Mouse (Mus musculus): ENCODE results near the gene Prss56. TPM values are rescaled to one million over a fixed set of nuclear protein-coding genes. Genes with fewer than 3 reads are reported as not detected.

The Prss56 gene
- polyA plus RNA-seq, 1 experiment from 2014 or later: 0.09 TPM

DNA sequence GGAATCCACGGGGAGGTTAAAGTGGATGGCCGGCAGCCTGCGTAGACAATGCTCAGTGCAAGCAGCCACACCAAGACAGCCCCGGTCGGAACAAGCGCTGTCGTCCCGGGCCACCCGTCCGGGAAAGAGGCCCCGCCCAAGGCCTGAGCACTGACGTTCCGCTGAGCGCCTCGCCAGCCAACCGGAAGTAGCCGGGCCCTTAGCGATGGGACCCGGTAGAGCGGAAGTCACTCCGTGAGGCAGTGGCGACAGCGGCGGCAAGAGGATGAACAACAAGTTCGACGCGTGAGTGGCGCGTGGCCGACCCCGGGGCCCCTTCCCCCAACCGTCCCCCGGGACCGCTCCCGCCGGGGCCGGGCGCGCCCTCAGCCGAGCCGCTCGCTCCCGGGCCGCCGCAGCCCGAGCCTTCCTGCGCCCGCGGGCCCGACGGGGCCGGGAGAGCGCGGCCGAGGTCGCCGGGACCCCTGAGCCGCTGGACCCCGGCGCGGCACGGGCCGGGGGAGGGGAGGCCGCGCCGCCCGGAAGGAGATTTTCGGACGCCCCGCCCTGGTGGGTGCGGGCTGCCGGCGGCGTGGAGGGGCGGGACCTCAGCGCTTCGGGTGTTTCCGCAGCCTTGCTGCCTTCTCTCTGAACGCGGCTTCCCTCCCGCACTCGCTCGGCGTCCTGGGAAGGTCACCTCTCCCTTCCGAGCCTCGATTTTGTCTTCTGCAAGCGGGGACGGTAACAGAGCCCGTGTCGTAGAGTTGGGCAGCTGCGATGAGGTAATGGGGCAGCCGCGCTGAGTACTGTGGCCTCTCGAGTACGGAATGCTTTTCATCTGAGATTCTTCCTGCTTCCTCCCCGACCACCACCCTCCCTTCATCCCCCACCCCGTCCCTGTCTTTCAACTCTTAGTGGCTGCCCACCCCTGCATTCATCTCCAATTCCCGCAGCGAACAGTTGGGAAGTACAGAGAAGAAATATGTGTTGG, 30.9 kb downstream of the Prss56 start, which contains the start of gene Eif4e2:
Gene Eif4e2, plus strand, starts transcription at position 180 of the 970 bp plus-strand sequence.
- H3K4me3 ChIP-seq (ENCODE audit: control insufficient read depth in 1 of 2, insufficient read depth in 1 of 2, low read depth in 1 of 2, low read length in 2 of 2): peak within 1 kb of the TSS; percentile 72 to 81
- H3K27me3 ChIP-seq (ENCODE audit: control insufficient read depth, insufficient read depth, low read length): no peaks in the 10 kb centered on the region
- WGBS: under 1% methylated on average over 87 of the region's 99 CpGs
- peak; percentile 96 for ATAC-seq (ENCODE audit: insufficient number of reproducible peaks, insufficient read depth, low FRiP score, low read depth)
- H3K4me1 ChIP-seq (ENCODE audit: control insufficient read depth in 2 of 2, insufficient read depth in 2 of 2, low read length in 2 of 2): peaks cover 8 to 24% of the 10 kb centered on the region in 2 experiments
- peak within 1 kb of the TSS; percentile 96 for H3K9ac ChIP-seq (ENCODE audit: low read length)
- H3K36me3 ChIP-seq (ENCODE audit: control insufficient read depth, insufficient read depth, low read length): peaks cover 5% of the 10 kb centered on the region; the same call in 1 of the 2 replicates
- peak within 1 kb of the TSS; percentile 95 to 99 for H3K27ac ChIP-seq (replicated peaks in 1 of 2; ENCODE audit: control insufficient read depth in 1 of 2, insufficient read depth in 1 of 2, low read depth in 2 of 2, low read length in 2 of 2)
- peak within 1 kb of the TSS; percentile 67 for H3K4me2 ChIP-seq (ENCODE audit: low read length)
- H3K9me3 ChIP-seq (ENCODE audit: control insufficient read depth, low read length): no peaks in the 10 kb centered on the region

- 7% methylated on average over 4 of the region's 4 CpGs for WGBS
- H3K4me3 ChIP-seq (ENCODE audit: control insufficient read depth in 1 of 2, insufficient read depth in 1 of 2, low read depth in 1 of 2, low read length in 2 of 2): peak overlapping the region; percentile 72 to 81
- peak overlapping the region; percentile 96 for H3K9ac ChIP-seq (ENCODE audit: low read length)
- H3K4me1 ChIP-seq (ENCODE audit: control insufficient read depth in 2 of 2, insufficient read depth in 2 of 2, low read length in 2 of 2): peaks cover 8 to 24% of the 10 kb centered on the region in 2 experiments
- H3K36me3 ChIP-seq (ENCODE audit: control insufficient read depth, insufficient read depth, low read length): peaks cover 11% of the 10 kb centered on the region
- peak overlapping the region in 1 of 2 experiments; percentile 99; a peak in 2 of 4 replicates for H3K27ac ChIP-seq (replicated peaks in 1 of 2; ENCODE audit: control insufficient read depth in 1 of 2, insufficient read depth in 1 of 2, low read depth in 2 of 2, low read length in 2 of 2)
- peak overlapping the region; percentile 67 for H3K4me2 ChIP-seq (ENCODE audit: low read length)
- no peaks in the 10 kb centered on the region for H3K9me3 ChIP-seq (ENCODE audit: control insufficient read depth, low read length)
- H3K27me3 ChIP-seq (ENCODE audit: control insufficient read depth, insufficient read depth, low read length): no peaks in the 10 kb centered on the region
- no peak for ATAC-seq (ENCODE audit: insufficient number of reproducible peaks, insufficient read depth, low FRiP score, low read depth)
Observed at GRCm38 (mm10) chr1:87214748-87215147, 31.6 kb downstream of the Prss56 start.

DNA sequence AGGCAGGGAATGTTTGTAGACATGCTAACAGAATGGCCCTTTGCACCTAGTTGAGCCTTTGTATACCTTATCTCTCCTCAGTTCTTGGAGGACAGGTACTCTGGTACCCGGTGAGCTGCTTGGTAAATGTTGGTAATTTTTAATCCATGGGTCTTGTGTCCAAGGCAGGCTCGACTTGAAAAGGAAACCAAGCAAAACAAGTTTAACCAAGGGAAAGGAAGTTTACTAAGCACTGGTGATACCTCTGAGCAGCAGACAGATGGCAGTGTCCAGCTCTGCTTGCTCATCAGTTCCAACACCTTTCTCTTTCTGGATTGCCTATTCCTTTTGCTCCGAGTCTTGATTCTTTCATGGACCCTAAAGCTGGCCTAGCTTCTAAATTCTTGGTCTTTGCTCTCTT, 34.8 kb downstream of the Prss56 start:
- H3K4me3 ChIP-seq (ENCODE audit: control insufficient read depth in 1 of 2, insufficient read depth in 1 of 2, low read depth in 1 of 2, low read length in 2 of 2): no peak overlapping the region
- peaks cover 43% of the 10 kb centered on the region for H3K36me3 ChIP-seq (ENCODE audit: control insufficient read depth, insufficient read depth, low read length)
- peaks cover 7 to 22% of the 10 kb centered on the region in 2 experiments for H3K4me1 ChIP-seq (ENCODE audit: control insufficient read depth in 2 of 2, insufficient read depth in 2 of 2, low read length in 2 of 2)
- no peak overlapping the region for H3K4me2 ChIP-seq (ENCODE audit: low read length)
- no peaks in the 10 kb centered on the region for H3K9me3 ChIP-seq (ENCODE audit: control insufficient read depth, low read length)
- no peaks in the 10 kb centered on the region for H3K27me3 ChIP-seq (ENCODE audit: control insufficient read depth, insufficient read depth, low read length)
- H3K27ac ChIP-seq (replicated peaks in 1 of 2; ENCODE audit: control insufficient read depth in 1 of 2, insufficient read depth in 1 of 2, low read depth in 2 of 2, low read length in 2 of 2): no peak overlapping the region
- no peak for ATAC-seq (ENCODE audit: insufficient number of reproducible peaks, insufficient read depth, low FRiP score, low read depth)
- WGBS: 64% methylated on average over 3 of the region's 3 CpGs
- H3K9ac ChIP-seq (ENCODE audit: low read length): no peak overlapping the region

GRCm38 (mm10) chr1:87225739-87226138, 42.6 kb downstream of the Prss56 start:
- H3K27ac ChIP-seq (replicated peaks in 1 of 2; ENCODE audit: control insufficient read depth in 1 of 2, insufficient read depth in 1 of 2, low read depth in 2 of 2, low read length in 2 of 2): no peak overlapping the region
- 94% methylated on average over 8 of the region's 8 CpGs for WGBS
- H3K4me3 ChIP-seq (ENCODE audit: control insufficient read depth in 1 of 2, insufficient read depth in 1 of 2, low read depth in 1 of 2, low read length in 2 of 2): no peak overlapping the region

GRCm38 (mm10) chr1:87226409-87227159, 43.5 kb downstream of the Prss56 start:
- Histone ChIP-seq H3K4me3 (ENCODE audit: control insufficient read depth in 1 of 2, insufficient read depth in 1 of 2, low read depth in 1 of 2, low read length in 2 of 2) (no peak overlapping the region), H3K4me2 (ENCODE audit: low read length) (no peak overlapping the region)

More at GRCm38 (mm10) chr1:87225739-87226138, 42.6 kb downstream of the Prss56 start:
- H3K4me2 ChIP-seq (ENCODE audit: low read length): no peak overlapping the region
- H3K4me1 ChIP-seq (ENCODE audit: control insufficient read depth in 2 of 2, insufficient read depth in 2 of 2, low read length in 2 of 2): no peaks in the 10 kb centered on the region
- H3K36me3 ChIP-seq (ENCODE audit: control insufficient read depth, insufficient read depth, low read length): peaks cover 99% of the 10 kb centered on the region
- no peaks in the 10 kb centered on the region for H3K9me3 ChIP-seq (ENCODE audit: control insufficient read depth, low read length)
- no peaks in the 10 kb centered on the region for H3K27me3 ChIP-seq (ENCODE audit: control insufficient read depth, insufficient read depth, low read length)
- H3K9ac ChIP-seq (ENCODE audit: low read length): no peak overlapping the region
- no peak for ATAC-seq (ENCODE audit: insufficient number of reproducible peaks, insufficient read depth, low FRiP score, low read depth)

DNA sequence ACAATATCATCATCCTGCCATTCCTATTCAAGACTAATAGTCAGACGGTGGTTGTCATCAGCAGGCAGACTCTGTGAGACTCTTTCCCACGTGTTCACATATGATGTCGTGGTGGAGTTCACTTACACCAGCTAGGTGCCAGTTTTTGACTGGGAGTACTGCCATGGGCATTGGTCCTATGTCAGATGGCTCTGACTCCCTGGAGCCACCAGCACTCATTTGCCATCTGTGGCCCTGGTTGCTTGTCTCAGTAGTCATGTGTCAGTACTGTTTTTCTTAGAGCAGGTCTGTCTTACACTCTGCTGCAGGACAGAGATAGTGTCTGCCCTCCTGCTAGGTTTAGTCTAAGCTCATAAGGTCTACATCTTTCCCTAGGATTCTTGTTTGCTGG, 44.0 kb downstream of the Prss56 start:
- Histone ChIP-seq H3K4me1 (ENCODE audit: control insufficient read depth in 2 of 2, insufficient read depth in 2 of 2, low read length in 2 of 2) (no peaks in the 10 kb centered on the region), H3K4me2 (ENCODE audit: low read length) (no peak overlapping the region), H3K4me3 (ENCODE audit: control insufficient read depth in 1 of 2, insufficient read depth in 1 of 2, low read depth in 1 of 2, low read length in 2 of 2) (no peak overlapping the region), H3K36me3 (ENCODE audit: control insufficient read depth, insufficient read depth, low read length) (peaks cover 97% of the 10 kb centered on the region), H3K9ac (ENCODE audit: low read length) (no peak overlapping the region), H3K27me3 (ENCODE audit: control insufficient read depth, insufficient read depth, low read length) (no peaks in the 10 kb centered on the region), H3K27ac (replicated peaks in 1 of 2; ENCODE audit: control insufficient read depth in 1 of 2, insufficient read depth in 1 of 2, low read depth in 2 of 2, low read length in 2 of 2) (no peak overlapping the region), H3K9me3 (ENCODE audit: control insufficient read depth, low read length) (no peaks in the 10 kb centered on the region)
- 91% methylated on average over 3 of the region's 3 CpGs for WGBS
- ATAC-seq (ENCODE audit: insufficient number of reproducible peaks, insufficient read depth, low FRiP score, low read depth): no peak

More at GRCm38 (mm10) chr1:87226409-87227159, 43.5 kb downstream of the Prss56 start:
- no peaks in the 10 kb centered on the region for H3K4me1 ChIP-seq (ENCODE audit: control insufficient read depth in 2 of 2, insufficient read depth in 2 of 2, low read length in 2 of 2)
- no peaks in the 10 kb centered on the region for H3K27me3 ChIP-seq (ENCODE audit: control insufficient read depth, insufficient read depth, low read length)
- no peak overlapping the region for H3K9ac ChIP-seq (ENCODE audit: low read length)
- H3K27ac ChIP-seq (replicated peaks in 1 of 2; ENCODE audit: control insufficient read depth in 1 of 2, insufficient read depth in 1 of 2, low read depth in 2 of 2, low read length in 2 of 2): no peak overlapping the region
- 95% methylated on average over 1 of the region's 1 CpGs for WGBS
- H3K9me3 ChIP-seq (ENCODE audit: control insufficient read depth, low read length): no peaks in the 10 kb centered on the region
- peaks cover 97% of the 10 kb centered on the region for H3K36me3 ChIP-seq (ENCODE audit: control insufficient read depth, insufficient read depth, low read length)
- ATAC-seq (ENCODE audit: insufficient number of reproducible peaks, insufficient read depth, low FRiP score, low read depth): no peak

GRCm38 (mm10) chr1:87230606-87231005, 47.5 kb downstream of the Prss56 start:
- ATAC-seq (ENCODE audit: insufficient number of reproducible peaks, insufficient read depth, low FRiP score, low read depth): no peak
- no peak overlapping the region for H3K9ac ChIP-seq (ENCODE audit: low read length)
- H3K4me1 ChIP-seq (ENCODE audit: control insufficient read depth in 2 of 2, insufficient read depth in 2 of 2, low read length in 2 of 2): no peaks in the 10 kb centered on the region
- no peak overlapping the region for H3K4me3 ChIP-seq (ENCODE audit: control insufficient read depth in 1 of 2, insufficient read depth in 1 of 2, low read depth in 1 of 2, low read length in 2 of 2)
- H3K36me3 ChIP-seq (ENCODE audit: control insufficient read depth, insufficient read depth, low read length): peaks cover 98% of the 10 kb centered on the region
- H3K4me2 ChIP-seq (ENCODE audit: low read length): no peak overlapping the region
- WGBS: 90% methylated on average over 5 of the region's 5 CpGs
- H3K9me3 ChIP-seq (ENCODE audit: control insufficient read depth, low read length): no peaks in the 10 kb centered on the region
- H3K27ac ChIP-seq (replicated peaks in 1 of 2; ENCODE audit: control insufficient read depth in 1 of 2, insufficient read depth in 1 of 2, low read depth in 2 of 2, low read length in 2 of 2): no peak overlapping the region
- H3K27me3 ChIP-seq (ENCODE audit: control insufficient read depth, insufficient read depth, low read length): no peaks in the 10 kb centered on the region

Measured in heart, embryonic 14.5 days (tissue).